Mouse (Mus musculus) retina, postnatal 7 days (tissue): ENCODE data around the gene Mgat4a.

Experiments used
- DNase-seq: peaks from one replicate; pipeline ENCODE4 v3.0.0-alpha.2; 2012; ENCODE audit warnings: low read depth, low spot score

Mgat4a gene

GRCm38 (mm10) chr1:37466322-37466995, 74.4 kb downstream of the Mgat4a start:
- no peak for DNase-seq

GRCm38 (mm10) chr1:37464878-37465452, 75.9 kb downstream of the Mgat4a start:
- DNase-seq: no peak

- no peak for DNase-seq
These were observed 83.3 kb downstream of the Mgat4a start for GRCm38 (mm10) chr1:37457546-37457945.

GRCm38 (mm10) chr1:37451270-37451669, 89.5 kb downstream of the Mgat4a start:
- DNase-seq: no peak

GRCm38 (mm10) chr1:37448361-37449095, 92.3 kb downstream of the Mgat4a start:
- no peak for DNase-seq

- no peak for DNase-seq
These were observed 97.7 kb downstream of the Mgat4a start for GRCm38 (mm10) chr1:37442848-37443835.

- DNase-seq: no peak
These were observed 104.4 kb downstream of the Mgat4a start for GRCm38 (mm10) chr1:37436419-37436818.

GRCm38 (mm10) chr1:37430297-37430840, 110.4 kb downstream of the Mgat4a start:
- DNase-seq: no peak

- DNase-seq: peak; percentile 94
These were observed 111.2 kb downstream of the Mgat4a start, which contains the start of the genes Coa5 and Unc50 for GRCm38 (mm10) chr1:37429366-37430296. Gene Coa5, minus strand, starts transcription at chr1:37430103. Gene Unc50, plus strand, starts transcription at chr1:37430139.

GRCm38 (mm10) chr1:37428911-37429310, 111.9 kb downstream of the Mgat4a start:
- DNase-seq: no peak

- DNase-seq: no peak
These were observed 113.5 kb downstream of the Mgat4a start for GRCm38 (mm10) chr1:37427144-37427875.

- DNase-seq: peak; percentile 33
These were observed 121.4 kb downstream of the Mgat4a start for GRCm38 (mm10) chr1:37419420-37419819.

GRCm38 (mm10) chr1:37415394-37415793, 125.4 kb downstream of the Mgat4a start:
- no peak for DNase-seq

- DNase-seq: no peak
These were observed 131.2 kb downstream of the Mgat4a start for GRCm38 (mm10) chr1:37409647-37410046.

GRCm38 (mm10) chr1:37408678-37409077, 132.1 kb downstream of the Mgat4a start:
- no peak for DNase-seq

- no peak for DNase-seq
These were observed 132.8 kb downstream of the Mgat4a start for GRCm38 (mm10) chr1:37408059-37408458.

- no peak for DNase-seq
These were observed 133.6 kb downstream of the Mgat4a start for GRCm38 (mm10) chr1:37407228-37407627.

- DNase-seq: no peak
These were observed 135.7 kb downstream of the Mgat4a start for GRCm38 (mm10) chr1:37405137-37405536.

GRCm38 (mm10) chr1:37401687-37402086, 139.1 kb downstream of the Mgat4a start:
- DNase-seq: peak; percentile 24
